ENCODE assay signal across 17 mouse cellular contexts in genomic region chr14:118869712-118870111, GRCm38 (mm10). TPM values are rescaled to one million over a fixed set of nuclear protein-coding genes. Genes with fewer than 3 reads are reported as not detected.
DNase-seq lines count a peak whose midpoint lies in the region; ATAC-seq and TF ChIP-seq lines count a peak whose summit lies in the region.
"Had no signal": no experiment of that assay in that cellular context is flagged by ENCODE, and none has a peak within 500 bp of the region (broad histone marks: within the 10 kb centered on the region; RNA-seq: fewer than 3 reads in every experiment).

No protein-coding gene starts in this region.

- H3K9me3 ChIP-seq in lung, embryonic 15.5 days: no peaks in the 10 kb centered on the region
- no peaks in the 10 kb centered on the region for H3K9me3 ChIP-seq in liver, embryonic 11.5 days (ENCODE audit: control insufficient read depth, low read length)
- H3K9me3 ChIP-seq: hindbrain, embryonic 10.5 days; midbrain, embryonic 12.5 days had no signal

- ATAC-seq in lung, embryonic 15.5 days (ENCODE audit: borderline replicate concordance, extremely low read depth, low FRiP score, low TSS enrichment): peak; percentile 27; the same call in 1 of the 2 replicates
- peak; percentile 83 for ATAC-seq in liver, embryonic 11.5 days (replicated peaks; ENCODE audit: low FRiP score)
- ATAC-seq in megakaryocyte-erythroid progenitor cell, adult 5-6 weeks (replicated peaks; ENCODE audit: low FRiP score, low TSS enrichment, poor library complexity, severe bottlenecking): peak; percentile 87
- ATAC-seq: inflammation-experienced regulatory T-cells, adult 6 months had no signal

- no peak overlapping the region for H3K4me3 ChIP-seq in lung, embryonic 15.5 days
- no peak overlapping the region for H3K4me3 ChIP-seq in liver, embryonic 11.5 days (ENCODE audit: low read depth, low read length)
- no peak overlapping the region for H3K4me3 ChIP-seq in left cerebral cortex, adult 2 months
- H3K4me3 ChIP-seq: hindbrain, embryonic 10.5 days; midbrain, embryonic 12.5 days; myocyte had no signal

- intact Hi-C loops in left cerebral cortex, adult 2 months (cut with DNase I): no loop called here

- H3K4me1 ChIP-seq in lung, embryonic 15.5 days: peaks cover 15% of the 10 kb centered on the region
- peaks cover 9% of the 10 kb centered on the region for H3K4me1 ChIP-seq in liver, embryonic 11.5 days (replicated peaks; ENCODE audit: control insufficient read depth, insufficient read depth, low read length)

- no peak for DNase-seq in lung, postnatal 25 days (ENCODE audit: low spot score)
- DNase-seq in c-Kit-negative CD71-positive TER-119-positive erythroid progenitor cells, embryonic 14.5 days (ENCODE audit: low read depth, low spot score): peak; percentile 57
- no peak for DNase-seq in liver, embryonic 11.5 days (ENCODE audit: low spot score)
- DNase-seq in left cerebral cortex, adult 2 months (ENCODE audit: extremely low spot score in 1 of 2, low spot score in 2 of 2): no peak
- no peak for DNase-seq in spleen, adult 18-20 months
- DNase-seq in retina, embryonic 14.5 days (ENCODE audit: low spot score): no peak
- DNase-seq: adrenal gland, postnatal 25 days; cerebellum, postnatal 36 days; gastrocnemius, postnatal 36 days; thymus, adult 2 months had no signal

- H3K36me3 ChIP-seq in lung, embryonic 15.5 days: no peaks in the 10 kb centered on the region; the same call in 1 of the 2 replicates
- no peaks in the 10 kb centered on the region for H3K36me3 ChIP-seq in liver, embryonic 11.5 days (ENCODE audit: control insufficient read depth, insufficient read depth, low read length)

- H3K27me3 ChIP-seq in lung, embryonic 15.5 days: no peaks in the 10 kb centered on the region
- H3K27me3 ChIP-seq in liver, embryonic 11.5 days (replicated peaks; ENCODE audit: control insufficient read depth, insufficient read depth, low read length): no peaks in the 10 kb centered on the region
- H3K27me3 ChIP-seq: midbrain, embryonic 12.5 days had no signal

- no peak overlapping the region for H3K9ac ChIP-seq in lung, embryonic 15.5 days
- H3K9ac ChIP-seq in liver, embryonic 11.5 days (ENCODE audit: low read depth, low read length): no peak overlapping the region
- H3K9ac ChIP-seq: midbrain, embryonic 12.5 days had no signal

- TF ChIP-seq CTCF in left cerebral cortex, adult 2 months (IDR thresholded peaks at IDR 0.05): no peak

- no peak overlapping the region for H3K27ac ChIP-seq in lung, embryonic 15.5 days
- no peak overlapping the region for H3K27ac ChIP-seq in liver, embryonic 11.5 days (ENCODE audit: low read depth, low read length)
- H3K27ac ChIP-seq in left cerebral cortex, adult 2 months: no peak overlapping the region
- H3K27ac ChIP-seq: hindbrain, embryonic 10.5 days; kidney, postnatal 0 days; midbrain, embryonic 12.5 days had no signal

- 52% methylated on average over 6 of the region's 6 CpGs for WGBS in lung, embryonic 15.5 days
- 61% methylated on average over 6 of the region's 6 CpGs for WGBS in liver, embryonic 11.5 days

- no peak overlapping the region for H3K4me2 ChIP-seq in lung, embryonic 15.5 days
- no peak overlapping the region for H3K4me2 ChIP-seq in liver, embryonic 11.5 days
- H3K4me2 ChIP-seq: midbrain, embryonic 12.5 days had no signal

RNA-seq across cellular contexts. Expression of gene Dzip1, which starts 55.5 kb away (rescaled TPM):
- 16.7 and 18.2 TPM in 2 replicates for polyA plus RNA-seq in lung, embryonic 15.5 days (2015; fragmentation: Nextera tagmentation; extraction: Ambion mirVana)
- polyA plus RNA-seq in liver, embryonic 11.5 days (2014; fragmentation: Nextera tagmentation; extraction: Ambion mirVana): 7.2 and 7.8 TPM in 2 replicates
- total RNA-seq in megakaryocyte-erythroid progenitor cell, adult 5-6 weeks (2014; fragmentation: Nextera tagmentation): 3.8 and 5.6 TPM in 2 replicates
- total RNA-seq in megakaryocyte-erythroid progenitor cell, adult 5-6 weeks (2017): 0.76 and 2.8 TPM in 2 replicates
- 100 to 1,000 TPM; 101 to 117 TPM for total RNA-seq in left cerebral cortex, adult 2 months (2021)

Comparison
In these comparisons a context has a peak if more than half of its experiments do, and no peak if none do; other contexts are left out.
1. ATAC-seq: peak in every context shown above with its lines; median percentile 87 in megakaryocyte-erythroid progenitor cell, adult 5-6 weeks; 83 in liver, embryonic 11.5 days; 27 in lung, embryonic 15.5 days.
2. RNA of gene Dzip1, which starts 55.5 kb away (total RNA-seq): 101 to 117 TPM in left cerebral cortex, adult 2 months; 0.76 to 5.6 TPM in megakaryocyte-erythroid progenitor cell, adult 5-6 weeks; every median in the first group is over 10 times any median in the second.